Comparison of ENCODE assay signal across 8 mouse cellular contexts in the genomic region with DNA sequence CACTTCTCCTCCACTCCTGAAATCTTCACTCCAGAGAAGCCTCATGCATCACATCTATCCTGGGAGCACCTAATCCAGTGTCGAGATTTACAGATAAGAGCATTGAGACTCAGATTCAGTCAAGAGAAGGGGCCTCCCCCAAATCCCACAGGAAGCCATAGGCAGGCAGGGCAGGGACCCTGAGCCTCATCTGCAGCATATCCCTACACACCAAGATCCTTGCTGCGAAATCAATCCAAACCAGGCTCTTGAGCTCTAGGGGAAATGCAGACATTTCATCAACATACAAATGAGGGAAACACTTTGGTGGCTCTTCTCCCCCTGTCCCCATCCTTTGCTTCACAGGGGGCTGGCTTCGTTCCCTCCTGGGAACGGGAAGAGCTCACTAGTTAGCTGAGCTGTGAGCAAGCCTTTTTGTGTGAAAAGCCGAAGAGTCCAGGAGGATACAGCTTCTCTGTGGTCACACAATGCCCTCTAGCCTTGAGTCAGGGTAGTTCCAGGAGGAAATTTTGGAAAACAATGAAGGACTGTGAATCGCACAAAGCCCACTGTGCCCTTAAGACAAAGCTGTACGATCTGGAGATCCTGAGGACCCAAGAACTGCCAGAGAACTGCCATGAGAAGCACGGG.
DNase-seq lines count a peak whose midpoint lies in the region; ATAC-seq and TF ChIP-seq lines count a peak whose summit lies in the region.

No protein-coding gene starts in this region.

- no peaks in the 10 kb centered on the region for H3K27me3 ChIP-seq in forebrain, embryonic 15.5 days
- H3K27me3 ChIP-seq in hindbrain, postnatal 0 days (ENCODE audit: insufficient read depth, low read length): no peaks in the 10 kb centered on the region

- intact Hi-C loops in left cerebral cortex, postnatal 36 days (cut with DNase I): loop anchor here (5.0 kb wide), 1 partner anchor 1541 kb away; no protein-coding TSS in a partner anchor

- peak; percentile 90 for TF ChIP-seq CTCF in hindbrain, postnatal 0 days (IDR thresholded peaks at IDR 0.05; ENCODE audit: low read depth)

- H3K27ac ChIP-seq in forebrain, embryonic 15.5 days (replicated peaks): no peak overlapping the region
- no peak overlapping the region for H3K27ac ChIP-seq in hindbrain, postnatal 0 days

- DNase-seq in R1 (ENCODE audit: low read depth, low spot score): peak; percentile 33
- DNase-seq in brain, embryonic 18.5 days (ENCODE audit: low read depth, low spot score): peak; percentile 43
- DNase-seq in hindbrain, postnatal 0 days (ENCODE audit: low spot score): peak; percentile 87
- DNase-seq in left cerebral cortex, postnatal 36 days (ENCODE audit: low spot score in 2 of 2): peak; percentile 42 to 46
- DNase-seq in right cerebral cortex, postnatal 25 days: peak; percentile 30
- no peak for DNase-seq in testis, postnatal 10 days (ENCODE audit: low spot score)
- DNase-seq in urinary bladder, postnatal 4 days (ENCODE audit: low spot score in 2 of 2): no peak

- H3K9ac ChIP-seq in forebrain, embryonic 15.5 days (replicated peaks): no peak overlapping the region
- 0 out of 2 replicates have a peak overlapping the region, but pooled peaks have one; percentile 7 for H3K9ac ChIP-seq in hindbrain, postnatal 0 days (replicated peaks; ENCODE audit: low read length)

- H3K4me3 ChIP-seq in forebrain, embryonic 15.5 days: no peak overlapping the region
- H3K4me3 ChIP-seq in hindbrain, postnatal 0 days (ENCODE audit: low read length): no peak overlapping the region

- WGBS in forebrain, embryonic 15.5 days: 10% methylated on average over 8 of the region's 8 CpGs
- 11% methylated on average over 8 of the region's 8 CpGs for WGBS in hindbrain, postnatal 0 days

- peaks cover 6% of the 10 kb centered on the region for H3K4me1 ChIP-seq in forebrain, embryonic 15.5 days
- no peaks in the 10 kb centered on the region for H3K4me1 ChIP-seq in hindbrain, postnatal 0 days (ENCODE audit: insufficient read depth, low read length)

- H3K9me3 ChIP-seq in forebrain, embryonic 15.5 days: no peaks in the 10 kb centered on the region
- no peaks in the 10 kb centered on the region for H3K9me3 ChIP-seq in hindbrain, postnatal 0 days (ENCODE audit: low read length)

- no peak overlapping the region for H3K4me2 ChIP-seq in forebrain, embryonic 15.5 days (replicated peaks)
- no peak overlapping the region for H3K4me2 ChIP-seq in hindbrain, postnatal 0 days (ENCODE audit: low read depth, low read length)

- no peaks in the 10 kb centered on the region for H3K36me3 ChIP-seq in forebrain, embryonic 15.5 days
- no peaks in the 10 kb centered on the region for H3K36me3 ChIP-seq in hindbrain, postnatal 0 days (ENCODE audit: insufficient read depth, low read length)

- peak; percentile 72 for ATAC-seq in forebrain, embryonic 15.5 days (replicated peaks)
- peak; percentile 90 for ATAC-seq in hindbrain, postnatal 0 days

Comparison
In these comparisons a context has a peak if more than half of its experiments do, and no peak if none do; other contexts are left out.
1. DNase-seq: peak in R1 (single experiment), brain, embryonic 18.5 days (single experiment), hindbrain, postnatal 0 days (single experiment), left cerebral cortex, postnatal 36 days (2 of 2) and right cerebral cortex, postnatal 25 days (single experiment); none in testis, postnatal 10 days (single experiment) and urinary bladder, postnatal 4 days (0 of 2).